Mouse (Mus musculus) heart, adult 11 months (tissue): ENCODE results near the gene Atad2b.
"Not testable (repeated sequence)": the region's sequence is repeated elsewhere in the genome, so short reads cannot be mapped to it uniquely, and the experiment has no call there.

Experiments used
- DNase-seq: peaks from one replicate; pipeline ENCODE4 v3.0.0; 2022

The Atad2b gene

DNA sequence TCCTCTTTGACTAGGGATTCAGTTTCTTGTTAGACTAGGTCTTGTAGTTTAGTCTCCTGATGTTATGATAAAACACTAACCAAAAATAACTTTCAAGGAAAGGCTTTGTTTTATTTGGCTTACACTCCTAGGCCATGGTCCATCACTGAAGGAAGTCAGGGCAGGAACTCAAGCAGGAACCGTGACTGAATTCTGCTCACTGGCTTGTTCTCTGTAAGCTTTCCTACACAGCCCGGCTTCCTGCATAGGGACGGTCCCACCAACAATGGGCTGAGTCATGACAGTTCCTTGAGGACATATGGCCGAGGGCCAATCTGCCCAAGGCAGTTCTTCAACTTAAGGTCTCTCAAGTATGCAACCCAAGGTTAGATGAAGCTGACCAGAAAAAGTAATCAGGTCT lies 5.4 kb upstream of the Atad2b start:
- DNase-seq = peak; percentile 97

DNA sequence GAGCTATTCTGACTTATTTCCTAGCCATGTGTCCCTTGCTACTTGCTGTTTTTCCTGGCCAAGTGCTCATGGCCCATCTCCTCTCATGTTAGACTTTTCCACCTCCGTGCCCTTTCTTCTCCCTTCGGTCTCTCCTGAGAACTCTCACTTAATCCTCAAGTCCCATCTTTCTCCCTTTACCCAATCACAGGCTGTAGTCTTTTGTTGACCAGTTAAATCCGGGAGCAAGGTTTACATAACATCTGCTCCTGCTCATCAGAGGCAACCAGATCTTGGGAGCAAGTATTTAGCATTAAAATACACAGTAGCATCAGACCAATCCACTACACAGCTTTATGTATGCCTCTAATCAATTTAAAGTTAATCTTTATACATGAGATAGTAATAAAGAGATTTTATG lies 2.7 kb upstream of the Atad2b start:
- no peak for DNase-seq

DNA sequence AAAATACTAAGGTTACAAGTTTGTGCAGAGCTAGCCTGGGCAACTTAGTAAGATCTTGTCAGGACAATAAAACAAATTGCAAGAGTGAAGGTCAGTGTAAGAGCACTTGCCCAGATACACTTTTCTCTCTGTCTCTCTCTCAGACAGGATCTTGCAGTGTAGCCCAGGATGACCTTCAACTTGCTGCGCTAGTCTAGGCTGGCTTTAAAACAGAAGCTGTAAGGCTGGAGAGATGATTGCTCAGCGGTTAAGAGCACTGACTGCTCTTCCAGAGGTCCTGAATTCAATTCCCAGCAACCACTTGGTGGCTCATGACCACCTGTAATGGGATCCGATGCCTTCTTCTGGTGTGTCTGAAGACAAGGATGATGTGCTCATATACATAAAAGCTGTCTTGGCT lies 2.2 kb upstream of the Atad2b start:
- no peak for DNase-seq

- peak; percentile 97 for DNase-seq
These were observed 845 bp downstream of the Atad2b start for GRCm38 (mm10) chr12:4917805-4918591.

DNA sequence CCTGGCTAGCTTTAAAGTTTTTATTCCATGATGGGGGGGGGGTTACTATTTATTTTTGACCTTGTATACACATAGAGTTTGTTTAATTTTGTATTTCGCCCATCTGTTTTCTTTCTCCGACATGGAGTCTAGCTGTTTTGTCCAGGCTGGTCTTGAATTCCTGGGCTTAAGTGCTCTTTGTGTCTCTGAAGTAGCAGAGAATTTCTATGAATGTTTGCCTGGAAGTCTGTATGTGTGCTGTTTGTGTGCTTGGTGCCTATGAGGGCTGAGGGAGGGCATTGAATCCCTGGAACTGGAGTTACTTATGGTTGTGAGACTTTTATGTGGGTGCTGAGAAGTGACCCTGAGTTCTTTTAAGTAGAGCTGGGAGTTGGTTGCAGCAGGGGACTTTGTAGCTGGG lies 11.0 kb downstream of the Atad2b start:
- DNase-seq = no peak

DNA sequence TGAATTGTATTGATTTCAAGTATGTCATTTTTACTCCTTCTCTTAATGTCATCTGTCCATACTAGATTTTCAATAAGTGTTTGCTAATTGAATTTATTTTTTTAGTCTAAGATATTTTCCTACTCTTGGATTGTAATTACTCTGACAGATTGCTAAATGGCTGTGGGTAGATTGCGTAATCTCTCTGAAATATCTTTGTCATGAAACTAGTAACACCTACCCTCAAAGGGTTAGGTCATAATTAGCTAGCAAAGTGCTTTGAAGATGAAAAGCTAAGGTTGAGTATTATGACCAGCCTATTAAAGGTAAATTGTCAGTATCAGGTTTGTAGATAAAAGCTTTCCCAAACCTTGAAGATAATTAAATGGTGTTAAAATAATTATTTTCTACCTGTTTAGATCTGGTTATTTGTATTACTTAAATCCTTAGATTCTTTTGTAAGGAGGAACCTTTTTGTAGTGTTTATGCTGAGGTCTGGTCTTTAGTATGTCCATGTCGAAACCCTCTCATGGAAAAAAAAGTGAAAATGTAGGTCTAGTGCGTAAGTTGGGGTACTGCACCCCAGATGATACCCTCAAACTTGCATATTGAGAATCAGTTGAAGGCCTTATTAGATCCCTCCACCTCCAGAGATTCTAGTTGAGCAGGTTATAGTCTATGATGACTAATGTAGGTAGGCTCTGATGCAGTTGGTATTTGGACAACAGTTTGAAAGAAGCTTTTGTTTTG lies 13.8 kb downstream of the Atad2b start:
- DNase-seq = no peak

DNA sequence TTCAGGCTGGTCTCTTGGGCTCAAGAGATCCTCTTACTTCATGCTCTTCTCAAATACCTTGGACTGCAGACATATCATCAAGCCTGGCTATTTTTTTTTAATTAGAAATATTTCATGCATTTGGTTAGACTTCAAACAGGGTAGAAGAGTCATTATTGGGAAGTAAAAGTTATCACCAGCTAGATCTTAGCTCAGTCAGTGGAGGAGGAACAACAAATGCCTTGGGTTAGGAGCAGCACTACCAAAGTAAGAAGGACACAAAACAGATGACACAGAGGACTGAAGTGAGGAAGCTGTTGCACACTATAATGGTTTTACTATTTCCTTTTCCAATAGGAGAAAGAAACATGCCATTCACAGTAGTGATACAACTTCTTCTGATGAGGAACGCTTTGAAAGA lies 35.1 kb downstream of the Atad2b start:
- DNase-seq = no peak

DNA sequence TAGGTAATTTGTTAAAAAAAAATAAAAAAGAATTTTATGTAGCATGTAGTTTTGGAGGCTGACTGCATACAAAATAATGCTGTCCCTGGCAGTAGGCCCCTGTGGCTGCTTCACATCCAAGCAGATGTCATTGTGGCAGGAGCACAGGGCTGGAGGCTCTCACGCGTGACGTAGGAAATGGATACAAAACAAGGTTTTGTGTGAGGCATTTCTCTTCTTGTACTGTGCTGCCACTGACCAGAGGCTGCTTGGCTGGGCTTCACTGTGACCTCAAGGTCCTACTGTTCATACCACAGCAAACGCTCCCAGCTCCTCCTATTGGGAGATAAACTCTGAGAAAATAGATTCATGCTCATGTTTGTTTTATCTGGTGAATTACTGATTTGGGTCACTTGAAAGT lies 36.0 kb downstream of the Atad2b start:
- DNase-seq = no peak

GRCm38 (mm10) chr12:4972939-4973338 lies 55.8 kb downstream of the Atad2b start:
- peak; percentile 89 for DNase-seq

GRCm38 (mm10) chr12:4978324-4978723 lies 61.2 kb downstream of the Atad2b start:
- DNase-seq = no peak

- no peak for DNase-seq
These were observed 79.8 kb downstream of the Atad2b start for GRCm38 (mm10) chr12:4996981-4997380.

DNA sequence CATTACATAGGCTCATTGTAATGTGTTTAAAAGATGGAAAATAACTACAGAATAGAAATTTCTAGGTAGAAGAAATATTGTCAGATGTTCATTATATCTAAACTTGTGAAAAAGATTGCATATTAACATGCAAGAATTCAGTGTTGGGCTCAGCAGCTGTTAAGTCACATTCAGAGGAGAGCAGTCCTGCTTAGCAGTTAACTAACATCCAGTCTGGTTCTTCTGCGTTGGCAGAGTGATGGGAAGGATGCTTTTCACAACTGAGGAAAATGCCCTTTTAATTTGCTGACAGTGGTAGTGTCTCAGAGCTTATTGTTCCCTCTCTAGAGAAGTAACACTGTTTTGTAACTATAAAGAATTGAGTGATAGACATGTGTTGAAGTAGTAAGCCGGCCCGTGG lies 88.2 kb downstream of the Atad2b start:
- DNase-seq = no peak

GRCm38 (mm10) chr12:5005776-5006175 lies 88.6 kb downstream of the Atad2b start:
- not testable (repeated sequence) for DNase-seq

- DNase-seq = not testable (repeated sequence)
These were observed 91.5 kb downstream of the Atad2b start for GRCm38 (mm10) chr12:5008638-5009037.

DNA sequence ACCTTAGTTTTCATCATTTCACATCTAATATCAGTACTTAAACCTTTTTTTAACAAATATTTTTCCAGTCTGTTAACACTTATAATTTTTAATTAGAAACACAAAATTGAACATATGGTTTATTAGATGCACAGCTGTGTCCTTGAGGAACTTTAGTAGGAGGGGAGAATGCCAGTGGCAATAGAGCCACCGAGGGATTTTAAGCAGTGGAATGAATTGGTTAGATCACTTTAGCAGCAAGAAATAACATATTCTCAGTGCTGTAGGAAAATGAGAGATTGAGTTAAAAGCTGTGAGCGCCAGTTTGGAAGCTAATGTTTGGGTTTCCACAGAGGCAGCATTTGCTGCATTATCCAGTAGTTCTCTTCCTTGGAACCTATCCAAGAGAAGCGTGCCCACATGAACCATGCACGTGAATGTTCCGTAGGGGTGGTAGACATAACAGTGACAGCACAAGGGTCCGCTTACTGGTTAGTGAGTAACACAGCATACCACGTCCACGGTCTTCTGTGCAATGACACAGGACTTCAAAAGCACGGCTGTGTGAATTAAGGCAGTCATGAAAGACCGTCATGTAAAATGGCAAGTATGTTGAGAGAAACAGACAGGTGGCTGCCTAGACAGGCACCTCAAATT lies 108.2 kb downstream of the Atad2b start:
- DNase-seq = no peak

- DNase-seq = no peak
These were observed 111.9 kb downstream of the Atad2b start for GRCm38 (mm10) chr12:5029035-5029434.

DNA sequence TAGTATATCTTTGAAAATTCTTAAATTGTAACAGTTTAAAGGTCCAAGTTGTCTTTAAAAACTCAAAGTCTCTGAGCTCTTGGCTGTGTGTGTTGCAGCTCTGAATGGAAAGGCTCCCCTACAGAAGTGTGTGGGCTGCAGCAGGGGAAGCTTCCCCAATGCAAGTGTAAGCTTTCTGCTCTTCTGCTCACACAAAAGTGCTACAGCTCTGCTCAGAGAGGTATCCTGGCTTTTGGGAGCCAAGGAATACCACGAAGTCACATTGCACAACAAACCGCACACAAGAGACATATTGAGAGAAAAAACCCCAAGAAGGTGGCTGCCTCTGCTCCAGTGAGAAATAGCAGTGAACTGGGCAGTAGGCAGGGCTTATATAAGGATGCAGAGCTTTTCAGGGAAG lies 120.9 kb downstream of the Atad2b start:
- DNase-seq = no peak

DNA sequence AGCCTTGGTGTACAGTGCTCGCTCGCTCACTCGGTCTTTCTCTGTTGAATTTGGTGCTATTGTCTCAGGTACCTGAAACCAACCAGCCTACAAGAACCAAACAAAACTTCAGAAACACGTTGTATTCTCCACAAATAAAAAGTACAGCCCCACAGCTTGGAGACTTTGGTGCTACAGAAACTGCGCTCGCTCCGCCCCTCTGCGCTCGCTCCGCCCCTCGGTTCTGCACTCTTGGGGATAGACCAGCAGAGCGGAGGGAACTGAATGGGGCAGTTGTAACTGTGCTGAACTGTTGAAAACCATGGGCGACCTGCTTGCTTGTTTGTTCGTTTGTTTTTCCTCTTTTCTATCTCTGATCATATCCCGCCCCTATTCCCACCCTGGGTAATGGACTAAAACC lies 127.0 kb downstream of the Atad2b start:
- DNase-seq = no peak

GRCm38 (mm10) chr12:5048104-5048503 lies 131.0 kb downstream of the Atad2b start:
- no peak for DNase-seq

DNA sequence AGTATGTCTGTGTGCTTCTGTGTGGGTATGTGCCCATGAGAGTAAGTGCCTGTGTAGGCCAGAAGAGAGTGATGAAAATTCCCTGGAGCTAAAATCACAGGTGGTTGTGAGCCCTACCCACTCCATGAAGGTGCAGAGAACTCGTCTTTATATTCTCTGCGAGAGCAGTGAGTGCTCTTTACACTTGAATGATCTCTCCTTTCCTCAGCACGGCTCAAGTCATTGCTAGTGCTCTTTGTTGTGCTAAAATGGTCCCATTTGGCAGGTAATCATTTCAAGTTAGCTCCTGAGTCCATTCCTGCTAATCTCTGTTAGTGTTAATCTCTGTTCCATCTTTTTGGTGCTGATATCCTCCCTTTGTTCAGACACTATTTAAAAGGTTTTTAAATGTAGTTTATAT lies 150.4 kb downstream of the Atad2b start:
- DNase-seq = peak; percentile 23

- no peak for DNase-seq
These were observed 153.0 kb downstream of the Atad2b start for GRCm38 (mm10) chr12:5070131-5070530.

- DNase-seq = peak; percentile 92
These were observed 156.0 kb downstream of the Atad2b start for GRCm38 (mm10) chr12:5073191-5073590.

GRCm38 (mm10) chr12:5081480-5081879 lies 164.3 kb downstream of the Atad2b start:
- DNase-seq = no peak

- peak; percentile 77 for DNase-seq
These were observed 167.6 kb downstream of the Atad2b start for GRCm38 (mm10) chr12:5084714-5085113.
